Mouse (Mus musculus) forebrain, embryonic 14.5 days (tissue): ENCODE measurements around the gene Gria1. TPM values are rescaled to one million over a fixed set of nuclear protein-coding genes. Genes with fewer than 3 reads are reported as not detected.

Experiments used
- ATAC-seq: fragments of 200-750 bp; cut with Nextera tagmentation; 2 replicates; pipeline ENCODE4 v1.8.0; 2017; ENCODE audit warnings: mild to moderate bottlenecking, moderate library complexity
- DNase-seq: peaks from one replicate; pipeline ENCODE4 v3.0.0-alpha.2; 2015; ENCODE audit warnings: low spot score
- H3K27ac ChIP-seq: fragments of 300-500 bp; sonication (generic); 2 replicates; pipeline ENCODE4 v1.5.1; 2014; ENCODE audit warnings: low read depth, mild to moderate bottlenecking, control low read depth, low read length, moderate library complexity
- H3K27me3 ChIP-seq: fragments of 300-500 bp; sonication (generic); replicated peaks from 2 replicates; pipeline ENCODE4 v1.6.1; 2014; ENCODE audit warnings: low read length, control low read depth, mixed read lengths; ENCODE audit not compliant: control insufficient read depth, insufficient read depth
- H3K36me3 ChIP-seq: fragments of 300-500 bp; sonication (generic); 2 replicates; pipeline ENCODE4 v1.6.1; 2014; ENCODE audit warnings: low read length, control low read depth; ENCODE audit not compliant: control insufficient read depth, insufficient read depth
- H3K4me1 ChIP-seq: fragments of 300-500 bp; sonication (generic); 2 replicates; pipeline ENCODE4 v1.6.1; 2014; ENCODE audit warnings: antibody characterized with exemption, low read length, control low read depth; ENCODE audit not compliant: control insufficient read depth, insufficient read depth
- H3K4me2 ChIP-seq: fragments of 300-500 bp; sonication (generic); 2 replicates; pipeline ENCODE4 v1.6.1; 2014; ENCODE audit warnings: mild to moderate bottlenecking, control low read depth, low read length
- H3K4me3 ChIP-seq: fragments of 300-500 bp; sonication (generic); 2 replicates; pipeline ENCODE4 v1.5.1; 2014; ENCODE audit warnings: low read depth, low read length, control low read depth
- H3K9ac ChIP-seq: fragments of 300-500 bp; sonication (generic); 2 replicates; pipeline ENCODE4 v1.6.1; 2014; ENCODE audit warnings: mild to moderate bottlenecking, low read length, control low read depth, moderate library complexity
- H3K9me3 ChIP-seq: fragments of 300-500 bp; sonication (generic); replicated peaks from 2 replicates; pipeline ENCODE4 v1.6.1; 2016; ENCODE audit warnings: low read length, control low read depth, mixed read lengths; ENCODE audit not compliant: control insufficient read depth
- WGBS: fragments of 180-500 bp; shearing (Covaris S2); extraction: QIAGEN DNeasy Blood & Tissue Kit; methylation state at CpG from one replicate; pipeline ENCODE4 v1.1.7; 2014; 5-methylcytosine and 5-hydroxymethylcytosine counted together
- polyA plus RNA-seq: library from polyadenylated mRNA; unstranded; fragments of >200 nt; fragmentation: Nextera tagmentation; extraction: Ambion mirVana; gene quantifications from 2 replicates; pipeline ENCODE4 v1.2.1, GENCODE M21; 2014

The Gria1 gene
- polyA plus RNA-seq, 1 experiment from 2014 or later: 22.1 TPM

GRCm38 (mm10) chr11:57174165-57174564, 163.0 kb downstream of the Gria1 start:
- ATAC-seq (no peak), DNase-seq (no peak)
- Histone ChIP-seq H3K27ac (no peak overlapping the region), H3K4me3 (no peak overlapping the region), H3K27me3 (no peaks in the 10 kb centered on the region), H3K9ac (no peak overlapping the region), H3K9me3 (no peaks in the 10 kb centered on the region), H3K4me1 (no peaks in the 10 kb centered on the region), H3K4me2 (no peak overlapping the region), H3K36me3 (no peaks in the 10 kb centered on the region)
- 61% methylated on average over 5 of the region's 5 CpGs for WGBS

- 36% methylated on average over 3 of the region's 3 CpGs for WGBS
- no peaks in the 10 kb centered on the region for H3K27me3 ChIP-seq
- H3K4me2 ChIP-seq: no peak overlapping the region
- H3K9me3 ChIP-seq: no peaks in the 10 kb centered on the region
- DNase-seq: no peak
- no peak overlapping the region for H3K27ac ChIP-seq
- no peak for ATAC-seq
- no peaks in the 10 kb centered on the region for H3K4me1 ChIP-seq
- H3K36me3 ChIP-seq: no peaks in the 10 kb centered on the region
- H3K9ac ChIP-seq: no peak overlapping the region
- H3K4me3 ChIP-seq: no peak overlapping the region
Observed at GRCm38 (mm10) chr11:57176552-57176951, 165.4 kb downstream of the Gria1 start.

- Histone ChIP-seq H3K9me3 (no peaks in the 10 kb centered on the region), H3K4me1 (no peaks in the 10 kb centered on the region), H3K9ac (no peak overlapping the region), H3K4me2 (no peak overlapping the region), H3K36me3 (no peaks in the 10 kb centered on the region), H3K27ac (no peak overlapping the region), H3K27me3 (no peaks in the 10 kb centered on the region), H3K4me3 (no peak overlapping the region)
- DNase-seq (no peak), ATAC-seq (no peak)
- 96% methylated on average over 4 of the region's 4 CpGs for WGBS
Observed at GRCm38 (mm10) chr11:57184216-57184615, 173.0 kb downstream of the Gria1 start.

GRCm38 (mm10) chr11:57185110-57185509, 173.9 kb downstream of the Gria1 start:
- Histone ChIP-seq H3K27ac (no peak overlapping the region), H3K36me3 (no peaks in the 10 kb centered on the region), H3K27me3 (no peaks in the 10 kb centered on the region), H3K4me2 (no peak overlapping the region), H3K9me3 (no peaks in the 10 kb centered on the region), H3K4me3 (no peak overlapping the region), H3K4me1 (no peaks in the 10 kb centered on the region), H3K9ac (no peak overlapping the region)
- ATAC-seq (no peak), DNase-seq (peak; percentile 9)

- DNase-seq (no peak), ATAC-seq (no peak)
- H3K4me3 ChIP-seq: no peak overlapping the region
- no peak overlapping the region for H3K4me2 ChIP-seq
- H3K36me3 ChIP-seq: no peaks in the 10 kb centered on the region
- H3K27ac ChIP-seq: no peak overlapping the region
- WGBS: 85% methylated on average over 8 of the region's 8 CpGs
- H3K27me3 ChIP-seq: no peaks in the 10 kb centered on the region
- H3K9me3 ChIP-seq: no peaks in the 10 kb centered on the region
- H3K9ac ChIP-seq: no peak overlapping the region
- H3K4me1 ChIP-seq: no peaks in the 10 kb centered on the region
Observed at GRCm38 (mm10) chr11:57189391-57189790, 178.2 kb downstream of the Gria1 start.

- Histone ChIP-seq H3K4me1 (no peaks in the 10 kb centered on the region), H3K27me3 (no peaks in the 10 kb centered on the region), H3K9ac (no peak overlapping the region), H3K36me3 (no peaks in the 10 kb centered on the region), H3K4me2 (no peak overlapping the region), H3K4me3 (no peak overlapping the region), H3K27ac (no peak overlapping the region), H3K9me3 (no peaks in the 10 kb centered on the region)
- DNase-seq (no peak), ATAC-seq (no peak)
- WGBS: 83% methylated on average over 5 of the region's 5 CpGs
Observed at GRCm38 (mm10) chr11:57194746-57195145, 183.6 kb downstream of the Gria1 start.

GRCm38 (mm10) chr11:57201245-57201976, 190.2 kb downstream of the Gria1 start:
- Histone ChIP-seq H3K9ac (no peak overlapping the region), H3K27me3 (no peaks in the 10 kb centered on the region), H3K4me1 (peaks cover 4% of the 10 kb centered on the region; the same call in 1 of the 2 replicates), H3K9me3 (no peaks in the 10 kb centered on the region), H3K27ac (no peak overlapping the region), H3K36me3 (no peaks in the 10 kb centered on the region), H3K4me3 (no peak overlapping the region), H3K4me2 (no peak overlapping the region)
- DNase-seq (no peak), ATAC-seq (no peak)
- whole genome bisulfite sequencing: 82% methylated on average over 10 of the region's 10 CpGs

GRCm38 (mm10) chr11:57204371-57204770, 193.2 kb downstream of the Gria1 start:
- ATAC-seq (no peak), DNase-seq (peak; percentile 33)
- no peak overlapping the region for H3K27ac ChIP-seq
- WGBS: 42% methylated on average over 6 of the region's 6 CpGs
- no peak overlapping the region for H3K4me2 ChIP-seq
- no peaks in the 10 kb centered on the region for H3K9me3 ChIP-seq
- no peaks in the 10 kb centered on the region for H3K36me3 ChIP-seq
- no peak overlapping the region for H3K4me3 ChIP-seq
- no peak overlapping the region for H3K9ac ChIP-seq
- H3K27me3 ChIP-seq: no peaks in the 10 kb centered on the region
- peaks cover 4% of the 10 kb centered on the region; the same call in 1 of the 2 replicates for H3K4me1 ChIP-seq

- DNase-seq: no peak
- no peak overlapping the region for H3K9ac ChIP-seq
Observed at GRCm38 (mm10) chr11:57207260-57207659, 196.1 kb downstream of the Gria1 start.

More at GRCm38 (mm10) chr11:57207260-57207659, 196.1 kb downstream of the Gria1 start:
- ATAC-seq: no peak
- Histone ChIP-seq H3K27ac (no peak overlapping the region), H3K4me2 (no peak overlapping the region), H3K4me1 (peaks cover 4% of the 10 kb centered on the region; the same call in 1 of the 2 replicates), H3K36me3 (no peaks in the 10 kb centered on the region), H3K27me3 (no peaks in the 10 kb centered on the region), H3K9me3 (no peaks in the 10 kb centered on the region), H3K4me3 (no peak overlapping the region)
